Mouse (Mus musculus) cerebellum, adult 2 months (tissue): Measurements from ENCODE around the gene Lypd5. TPM values are rescaled to one million over a fixed set of nuclear protein-coding genes. Genes with fewer than 3 reads are reported as not detected.

Source experiments
- DNase-seq, 2 experiments: peaks; one replicate each; pipeline ENCODE4 v3.0.0; 2021
- H3K27ac ChIP-seq: fragments of 200-500 bp; 2 replicates; pipeline ENCODE4 v1.5.1; 2012; ENCODE audit warnings: low read length, control low read depth, inconsistent platforms; ENCODE audit not compliant: insufficient read depth
- H3K27me3 ChIP-seq: fragments of 200-500 bp; 2 replicates; pipeline ENCODE4 v1.6.1; 2012; ENCODE audit warnings: inconsistent platforms, mild to moderate bottlenecking, low read length, moderate library complexity; ENCODE audit not compliant: control insufficient read depth, insufficient read depth
- H3K4me1 ChIP-seq: fragments of 200-500 bp; 2 replicates; pipeline ENCODE4 v1.6.1; 2011; ENCODE audit warnings: low read length; ENCODE audit not compliant: control insufficient read depth, insufficient read depth
- H3K4me3 ChIP-seq: fragments of 200-500 bp; replicated peaks from 2 replicates; pipeline ENCODE3; 2011; ENCODE audit warnings: mild to moderate bottlenecking, low read depth, low read length, control low read depth; ENCODE audit not compliant: insufficient read depth
- CTCF ChIP-seq: fragments of 200-500 bp; IDR thresholded peaks from 2 replicates; pipeline ENCODE4 v1.5.1; 2011; ENCODE audit warnings: low read depth, mild to moderate bottlenecking, control low read depth, low read length, moderate library complexity, borderline replicate concordance; ENCODE audit not compliant: insufficient read depth
- POLR2A ChIP-seq: fragments of 200-500 bp; IDR thresholded peaks from 2 replicates; pipeline ENCODE4 v1.6.1; 2011; ENCODE audit warnings: low read length, control low read depth, borderline replicate concordance; ENCODE audit not compliant: insufficient read depth
- WGBS: fragments of 180-500 bp; shearing (Covaris S2); methylation state at CpG from one replicate; pipeline ENCODE4 v1.1.7; 2018; 5-methylcytosine and 5-hydroxymethylcytosine counted together
- polyA plus RNA-seq: library from polyadenylated mRNA; depleted of rRNA; stranded (reverse); fragments of >200 nt; gene quantifications from 2 replicates; pipeline ENCODE4 v1.2.3, GENCODE M21; 2012

Gene Lypd5
- polyA plus RNA-seq, 1 experiment: not detected

GRCm38 (mm10) chr7:24325197-24325596 is 23.8 kb upstream of the Lypd5 start:
- no peak for DNase-seq
- H3K27me3 ChIP-seq: no peaks in the 10 kb centered on the region
- H3K4me3 ChIP-seq: no peak overlapping the region
- no peak overlapping the region for H3K27ac ChIP-seq
- H3K4me1 ChIP-seq: no peaks in the 10 kb centered on the region
- TF ChIP-seq CTCF (no peak), POLR2A (no peak)
- WGBS: 41% methylated on average over 6 of the region's 6 CpGs

GRCm38 (mm10) chr7:24325675-24326128 is 23.3 kb upstream of the Lypd5 start:
- WGBS: 5% methylated on average over 13 of the region's 13 CpGs
- TF ChIP-seq CTCF (no peak), POLR2A (no peak)
- no peaks in the 10 kb centered on the region for H3K4me1 ChIP-seq
- H3K4me3 ChIP-seq: no peak overlapping the region
- H3K27ac ChIP-seq: no peak overlapping the region
- no peaks in the 10 kb centered on the region for H3K27me3 ChIP-seq
- DNase-seq: no peak

GRCm38 (mm10) chr7:24326273-24327135 is 22.5 kb upstream of the Lypd5 start:
- 29% methylated on average over 20 of the region's 20 CpGs for WGBS
- DNase-seq: no peak
- TF ChIP-seq CTCF (no peak), POLR2A (no peak)
- H3K27ac ChIP-seq: no peak overlapping the region
- no peaks in the 10 kb centered on the region for H3K4me1 ChIP-seq
- H3K4me3 ChIP-seq: no peak overlapping the region
- no peaks in the 10 kb centered on the region for H3K27me3 ChIP-seq

GRCm38 (mm10) chr7:24327281-24327975 is 21.6 kb upstream of the Lypd5 start:
- no peak for TF ChIP-seq POLR2A
- no peak for TF ChIP-seq CTCF
- 89% methylated on average over 14 of the region's 14 CpGs for whole genome bisulfite sequencing
- no peak for DNase-seq
- no peaks in the 10 kb centered on the region for H3K4me1 ChIP-seq
- H3K4me3 ChIP-seq: no peak overlapping the region
- no peak overlapping the region for H3K27ac ChIP-seq
- no peaks in the 10 kb centered on the region for H3K27me3 ChIP-seq

GRCm38 (mm10) chr7:24333304-24333986 is 15.6 kb upstream of the Lypd5 start, which contains the start of gene Tescl:
TSS of gene Tescl (minus strand) at chr7:24333936.
- Histone ChIP-seq H3K4me3 (no peak within 1 kb of the TSS), H3K27me3 (no peaks in the 10 kb centered on the region), H3K27ac (no peak within 1 kb of the TSS), H3K4me1 (no peaks in the 10 kb centered on the region)
- WGBS: 49% methylated on average over 49 of the region's 49 CpGs
- TF ChIP-seq CTCF (no peak), POLR2A (no peak)
- peak; percentile 33 to 35 for DNase-seq

GRCm38 (mm10) chr7:24335699-24336309 is 13.2 kb upstream of the Lypd5 start:
- WGBS: 12% methylated on average over 5 of the region's 5 CpGs
- no peak overlapping the region for H3K4me3 ChIP-seq
- no peaks in the 10 kb centered on the region for H3K27me3 ChIP-seq
- TF ChIP-seq CTCF (peak; percentile 42; the same call in 1 of the 2 replicates), POLR2A (no peak)
- peak; percentile 52 to 61 for DNase-seq
- H3K27ac ChIP-seq: no peak overlapping the region
- H3K4me1 ChIP-seq: no peaks in the 10 kb centered on the region

- H3K27me3 ChIP-seq: no peaks in the 10 kb centered on the region
- WGBS: 47% methylated on average over 2 of the region's 2 CpGs
- no peak overlapping the region for H3K27ac ChIP-seq
- H3K4me1 ChIP-seq: no peaks in the 10 kb centered on the region
- no peak for DNase-seq
- H3K4me3 ChIP-seq: no peak overlapping the region
- TF ChIP-seq POLR2A (no peak), CTCF (no peak)
These were observed 10.8 kb upstream of the Lypd5 start for GRCm38 (mm10) chr7:24338241-24338640.
